Mouse (Mus musculus) T-helper 2 cell (primary cell): ENCODE results near the gene Prdm1.

Experiments used
- in situ Hi-C: fragments of 300-600 bp; cut with MboI, MseI; formaldehyde crosslinking; loops from one replicate; pipeline ENCODE4 v1.15.1; 2025; ENCODE audit warnings: high pct_unique_total_duplicates

Prdm1 gene

DNA sequence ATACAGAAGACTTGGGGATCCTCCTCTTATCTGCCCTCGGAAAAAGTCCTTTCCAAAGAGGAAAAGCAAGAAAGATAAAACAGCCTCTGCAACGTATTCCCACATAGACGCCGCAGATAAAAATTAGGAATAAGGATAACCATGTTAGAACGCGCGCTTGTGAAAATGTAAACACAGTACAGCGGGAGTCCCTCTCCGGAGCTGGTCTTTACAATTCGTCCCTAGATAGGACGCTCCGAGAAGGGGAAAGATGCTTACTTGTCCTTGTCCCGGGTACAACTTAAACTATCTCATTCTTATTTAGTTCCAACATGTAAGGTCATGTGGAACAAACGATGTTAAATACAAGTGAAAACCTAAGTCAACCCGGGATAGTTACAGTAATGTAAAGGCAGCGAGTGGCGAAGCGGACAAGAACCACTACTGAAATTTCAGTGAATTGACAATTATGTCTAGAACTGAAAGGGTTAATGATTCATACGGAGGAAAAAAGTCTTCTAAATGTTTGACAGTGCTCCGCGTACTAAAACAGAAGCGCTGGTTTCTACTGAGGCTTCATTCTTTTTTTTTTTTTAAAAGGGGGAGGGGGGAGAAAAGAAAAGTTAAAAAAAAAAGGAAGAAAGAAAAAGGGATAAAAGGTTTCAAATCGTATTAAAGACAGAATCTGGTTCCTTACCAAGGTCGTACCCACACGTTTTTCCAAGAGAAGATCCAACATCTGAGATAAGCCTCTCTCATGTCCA lies 70.3 kb downstream of the Prdm1 start:
- in situ Hi-C loops: loop anchor here (5.0 kb wide), 1 partner anchor 76 kb away; no protein-coding TSS in a partner anchor

DNA sequence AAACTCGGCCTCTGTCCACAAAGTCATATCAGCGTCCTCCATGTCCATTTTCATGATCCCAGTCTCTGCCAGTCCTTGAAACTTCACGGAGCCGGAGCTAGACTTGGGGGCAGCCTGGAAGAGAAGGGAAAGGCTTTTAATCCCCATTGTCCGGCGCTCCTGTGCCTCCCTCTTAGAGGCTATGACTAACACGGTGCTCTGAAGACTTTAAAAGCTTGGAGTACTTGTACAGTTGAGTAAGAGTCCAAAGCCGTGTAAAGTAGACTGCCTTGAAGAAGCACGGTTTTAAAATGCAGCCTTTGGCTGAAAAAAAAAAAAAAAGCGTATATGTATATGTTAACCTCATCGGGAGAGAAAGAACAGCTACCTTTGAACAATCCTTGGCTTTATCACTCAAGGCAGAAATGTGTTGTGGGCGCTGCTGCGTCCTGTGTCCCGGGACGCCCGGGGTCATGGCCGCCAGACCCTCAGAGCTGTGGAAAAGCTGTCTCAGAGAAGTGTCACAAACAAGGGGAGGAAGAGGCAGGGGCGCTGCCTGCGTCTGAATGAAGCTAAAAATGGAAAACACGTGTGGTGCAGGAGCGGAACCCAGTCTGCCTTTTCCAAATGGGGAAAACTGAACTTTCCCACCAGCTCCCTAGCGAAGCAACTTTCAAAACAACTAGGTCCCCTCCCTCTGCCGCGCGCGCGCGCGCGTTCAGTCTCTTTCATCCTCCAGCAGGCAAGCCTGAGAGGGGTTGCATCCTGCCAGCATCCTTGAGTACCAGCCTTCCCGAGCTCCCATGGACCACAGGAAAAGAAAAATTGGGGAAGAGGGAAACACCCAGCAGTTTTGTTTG lies 71.3 kb downstream of the Prdm1 start:
- in situ Hi-C loops: loop anchor here (5.0 kb wide), 1 partner anchor 75 kb away; no protein-coding TSS in a partner anchor

DNA sequence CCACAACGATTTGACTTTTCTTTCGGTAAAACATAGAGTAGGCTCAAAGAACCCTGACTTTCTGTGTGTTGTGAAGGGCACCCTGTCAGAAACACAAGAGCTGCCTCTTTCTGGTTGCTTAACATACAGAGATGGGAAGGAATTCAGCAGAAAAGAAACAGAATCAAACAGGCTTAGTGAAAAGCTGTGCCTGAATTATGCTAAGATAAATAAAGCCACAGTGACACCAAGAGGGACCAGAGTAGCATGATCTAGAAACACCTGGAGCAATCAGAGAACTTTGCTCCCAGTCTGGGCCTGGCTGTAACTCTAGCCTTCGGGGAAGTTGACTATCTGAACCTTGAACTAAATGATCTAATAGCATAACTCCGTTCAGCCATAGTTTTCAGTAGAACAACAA lies 73.5 kb downstream of the Prdm1 start:
- in situ Hi-C loops: loop anchor here (5.0 kb wide), 1 partner anchor 72 kb away; no protein-coding TSS in a partner anchor

- in situ Hi-C loops: no loop called here
Measured at GRCm38 (mm10) chr10:44454111-44454510, 74.2 kb downstream of the Prdm1 start.

GRCm38 (mm10) chr10:44450835-44451234 lies 77.5 kb downstream of the Prdm1 start:
- in situ Hi-C loops: no loop called here

DNA sequence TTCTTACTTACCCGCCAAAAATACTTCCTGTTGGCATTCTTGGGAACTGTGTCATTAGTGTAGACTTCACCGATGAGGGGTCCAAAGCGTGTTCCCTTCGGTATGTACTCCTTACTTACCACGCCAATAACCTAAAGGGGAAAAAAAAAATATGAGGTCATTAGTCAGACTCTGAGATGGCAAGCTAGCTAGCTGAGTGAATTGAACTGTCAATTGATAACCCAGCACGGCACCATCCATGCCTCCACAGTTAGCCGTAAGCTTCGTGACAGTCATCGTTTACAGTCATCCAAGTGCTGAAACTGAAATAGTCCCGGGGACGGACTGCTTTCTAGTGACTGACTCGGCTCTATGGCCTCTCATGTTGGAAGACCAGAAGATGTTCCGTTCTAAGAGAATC lies 78.2 kb downstream of the Prdm1 start:
- in situ Hi-C loops: no loop called here

DNA sequence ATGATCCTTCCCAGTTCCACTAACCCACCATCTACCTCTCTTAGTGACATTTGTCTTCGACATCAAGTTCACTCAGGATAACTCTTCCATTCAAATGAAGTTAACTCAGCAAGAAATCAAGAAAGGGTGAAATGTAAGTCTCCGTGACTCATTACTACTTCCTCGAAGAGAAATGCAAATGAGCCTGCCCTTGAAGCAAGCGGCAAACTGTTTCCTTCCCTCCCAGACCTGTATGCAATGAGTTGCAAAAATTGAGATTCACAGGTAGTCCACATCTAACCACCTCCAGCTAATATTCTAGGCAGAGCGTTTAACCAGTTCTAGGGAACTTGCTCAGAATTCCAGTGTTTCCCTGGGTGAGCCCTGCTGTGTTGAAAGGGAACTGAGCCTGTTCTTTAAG lies 78.6 kb downstream of the Prdm1 start:
- in situ Hi-C loops: no loop called here

GRCm38 (mm10) chr10:44448165-44448564 lies 80.1 kb downstream of the Prdm1 start:
- in situ Hi-C loops: no loop called here

GRCm38 (mm10) chr10:44447406-44448139 lies 80.7 kb downstream of the Prdm1 start:
- in situ Hi-C loops: no loop called here

- in situ Hi-C loops: no loop called here
Measured at GRCm38 (mm10) chr10:44447001-44447400, 81.3 kb downstream of the Prdm1 start.

DNA sequence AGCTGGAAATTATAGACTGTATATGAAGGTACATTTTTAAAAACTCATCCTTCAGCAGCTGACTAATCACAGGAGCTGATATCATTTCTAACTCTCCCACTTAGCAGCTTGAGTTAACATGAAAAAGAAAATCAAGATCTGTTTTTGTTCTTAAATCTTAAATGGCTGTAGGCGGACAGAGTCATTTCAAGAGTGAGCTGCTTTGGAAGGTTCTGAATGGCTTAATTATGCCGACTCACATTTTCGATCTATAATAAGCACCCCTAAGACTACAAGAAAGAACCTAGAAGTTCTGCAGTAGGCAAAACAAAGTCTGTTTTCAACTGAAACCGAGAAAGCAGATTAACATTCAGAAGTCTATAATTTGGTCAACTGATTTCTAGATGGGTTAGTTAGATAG lies 83.9 kb downstream of the Prdm1 start:
- in situ Hi-C loops: no loop called here

DNA sequence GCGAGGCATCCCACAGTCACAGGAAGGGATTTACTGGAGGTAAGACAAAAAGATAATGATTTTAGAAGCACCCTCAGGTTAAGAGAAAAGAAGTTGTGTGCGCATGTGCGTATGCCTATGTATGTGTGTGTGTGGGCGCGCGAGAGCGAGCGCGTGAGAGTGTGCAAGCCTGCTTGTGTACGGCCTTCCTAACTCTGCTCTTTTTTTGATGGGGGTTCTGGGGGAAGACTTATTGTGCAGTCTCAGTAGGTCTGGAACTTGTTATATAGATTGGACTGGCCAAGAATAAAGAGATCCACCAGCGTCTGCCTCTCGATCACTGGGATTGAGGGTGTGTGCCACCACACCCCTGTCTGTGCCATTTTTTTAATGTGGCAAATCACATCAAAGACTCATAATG lies 84.6 kb downstream of the Prdm1 start:
- in situ Hi-C loops: no loop called here

- in situ Hi-C loops: no loop called here
Measured at GRCm38 (mm10) chr10:44439732-44440131, 88.6 kb downstream of the Prdm1 start.

GRCm38 (mm10) chr10:44437614-44438013 lies 90.7 kb downstream of the Prdm1 start:
- in situ Hi-C loops: no loop called here

- in situ Hi-C loops: no loop called here
Measured at GRCm38 (mm10) chr10:44435956-44436355, 92.3 kb downstream of the Prdm1 start.

DNA sequence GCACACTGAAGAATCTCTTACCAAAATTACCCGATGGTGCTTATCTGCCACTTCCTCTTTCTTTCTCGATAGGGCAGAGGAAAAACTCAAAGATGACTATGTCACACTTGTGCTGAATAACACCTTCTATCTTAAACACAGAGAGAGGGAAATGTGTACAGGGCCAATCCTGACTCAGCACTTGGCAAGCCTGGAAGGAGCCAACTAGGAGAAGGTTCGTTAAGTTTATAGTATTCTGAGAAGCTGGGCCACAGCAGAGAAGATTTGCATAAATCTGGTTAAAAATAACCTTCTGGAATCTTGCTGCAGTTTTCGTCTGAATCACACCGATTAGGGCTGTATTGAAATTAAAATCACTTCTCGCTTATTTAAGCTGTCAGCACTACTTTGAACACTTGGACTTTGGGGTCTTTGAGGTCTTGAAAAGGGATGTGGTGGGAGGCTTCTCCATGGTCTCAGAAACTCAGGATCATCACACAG lies 93.6 kb downstream of the Prdm1 start:
- in situ Hi-C loops: no loop called here

DNA sequence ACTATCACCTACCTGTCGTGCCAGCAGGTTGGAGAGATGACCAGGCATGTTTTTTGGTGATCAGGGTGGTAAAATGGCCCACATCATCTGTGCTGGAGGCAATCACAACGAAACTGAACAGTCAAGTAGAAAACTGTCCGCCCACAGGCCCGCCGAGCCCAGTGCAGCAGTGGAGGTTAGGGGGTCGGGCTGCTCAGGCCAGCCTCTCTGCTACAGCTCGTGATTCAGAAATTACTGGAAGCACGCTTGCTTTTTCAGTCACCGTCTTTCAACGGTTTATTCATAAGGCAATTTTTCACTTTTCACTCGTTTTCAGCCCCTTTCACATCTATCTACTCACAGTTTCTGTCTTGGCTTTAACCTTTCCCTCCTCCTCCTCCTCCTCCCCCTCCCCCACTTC lies 96.1 kb downstream of the Prdm1 start:
- in situ Hi-C loops: no loop called here

DNA sequence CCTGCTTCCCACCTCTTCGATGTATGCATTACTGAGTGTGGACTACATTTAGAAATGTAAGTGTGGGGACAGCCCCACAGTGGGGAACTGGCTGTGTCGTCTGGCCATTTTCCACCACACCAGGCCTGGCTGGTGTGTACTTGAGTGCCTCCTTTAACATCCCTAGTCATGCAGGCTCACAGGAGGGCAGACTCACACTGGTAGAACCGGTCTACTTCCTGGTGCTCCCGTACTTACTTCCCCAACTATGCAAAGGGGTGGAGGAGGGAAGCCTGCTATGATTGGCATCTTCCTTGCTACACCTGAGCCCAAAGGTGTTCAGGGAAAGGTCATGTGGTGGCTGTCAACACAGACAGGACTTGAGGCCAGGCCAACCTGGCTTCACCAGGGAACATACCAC lies 96.6 kb downstream of the Prdm1 start:
- in situ Hi-C loops: no loop called here

DNA sequence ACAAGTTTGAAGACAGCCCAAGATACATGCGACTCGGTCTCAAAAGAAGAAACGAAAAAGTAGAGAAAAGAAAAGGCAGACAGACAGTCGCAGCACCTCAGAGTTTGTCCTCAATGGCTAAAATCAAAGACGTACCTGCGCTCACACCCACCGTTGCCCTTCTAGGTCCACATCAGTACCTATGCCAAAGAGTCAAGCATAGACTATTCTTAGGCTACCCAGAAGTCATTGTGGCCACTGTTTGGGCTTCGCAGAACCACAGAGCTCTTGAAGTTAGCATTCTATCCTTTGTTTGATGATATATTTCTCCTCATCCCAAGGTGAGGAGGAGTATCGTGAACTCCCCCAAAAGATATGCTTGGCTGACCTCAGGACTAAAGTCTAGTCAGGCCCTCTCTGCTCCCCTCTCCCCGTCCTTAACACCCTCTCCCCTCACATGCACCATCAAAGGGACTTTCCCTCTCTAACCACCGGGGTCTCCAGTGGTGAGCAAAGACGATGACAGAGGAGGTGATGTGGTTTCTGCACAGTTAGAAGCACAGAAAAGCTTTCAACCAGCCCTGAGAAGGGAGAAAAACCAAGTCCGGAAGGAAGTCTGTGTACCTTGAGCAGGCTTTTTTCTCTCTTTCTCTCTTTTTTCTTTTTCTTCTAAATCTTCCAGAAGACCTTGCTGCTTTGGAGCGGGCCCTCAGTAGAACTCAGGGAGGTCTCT lies 99.0 kb downstream of the Prdm1 start:
- in situ Hi-C loops: no loop called here

DNA sequence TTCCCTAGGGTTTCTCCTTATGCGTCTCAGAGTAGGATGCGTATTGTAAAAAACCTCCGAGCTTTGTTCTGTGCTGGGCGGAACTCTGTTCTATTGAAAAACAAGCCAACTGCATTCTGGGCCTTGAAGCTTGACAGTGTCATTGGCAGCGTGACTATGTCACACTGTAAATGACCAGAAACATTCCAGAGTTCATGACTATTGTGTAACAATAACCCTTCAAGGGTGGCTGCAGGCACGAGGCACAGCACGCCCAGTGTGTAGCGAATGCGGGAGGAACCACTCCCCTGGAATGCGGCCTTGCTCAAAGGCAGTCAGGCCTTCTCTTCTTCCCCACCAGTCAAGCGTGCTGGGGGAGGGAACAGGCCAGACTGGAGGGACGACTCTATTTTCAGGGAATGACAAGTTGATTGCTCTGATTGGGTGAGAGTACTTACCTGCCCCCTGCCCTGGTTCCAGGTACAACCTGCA lies 100.4 kb downstream of the Prdm1 start:
- in situ Hi-C loops: no loop called here

GRCm38 (mm10) chr10:44427426-44427825 lies 100.9 kb downstream of the Prdm1 start:
- in situ Hi-C loops: no loop called here
